Comparison of ENCODE assay signal across 8 mouse cellular contexts in the genomic region with DNA sequence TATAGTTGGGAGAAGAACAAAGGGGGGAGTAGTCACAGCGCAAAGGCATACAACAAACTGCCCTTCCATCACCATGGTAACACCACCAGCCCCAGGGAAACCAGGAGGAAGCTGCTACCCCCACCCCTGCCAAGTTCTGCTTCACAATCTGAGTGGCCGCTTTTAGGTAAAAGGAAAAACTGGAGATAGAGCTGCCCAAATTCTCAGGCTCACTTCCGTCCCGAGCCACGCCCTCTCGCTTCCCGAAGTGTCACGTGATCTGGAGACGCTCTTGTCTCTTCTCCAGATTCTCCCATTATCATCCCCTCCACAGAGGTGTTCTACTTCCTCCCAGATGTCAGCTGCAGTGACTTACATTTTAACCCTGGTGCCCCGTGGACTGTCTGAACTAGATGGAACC.
DNase-seq lines count a peak whose midpoint lies in the region; ATAC-seq lines count a peak whose summit lies in the region.
"Had no signal": no experiment of that assay in that cellular context is flagged by ENCODE, and none has a peak within 500 bp of the region (broad histone marks: within the 10 kb centered on the region; RNA-seq: fewer than 3 reads in every experiment).

No protein-coding gene starts in this region.

- H3K36me3 ChIP-seq in liver, embryonic 11.5 days (ENCODE audit: control insufficient read depth, insufficient read depth, low read length): no peaks in the 10 kb centered on the region
- H3K36me3 ChIP-seq in forebrain, embryonic 12.5 days (replicated peaks): no peaks in the 10 kb centered on the region

- ATAC-seq in liver, embryonic 11.5 days (replicated peaks; ENCODE audit: low FRiP score): no peak
- ATAC-seq in forebrain, embryonic 12.5 days (ENCODE audit: low FRiP score): no peak
- ATAC-seq in inflammation-experienced regulatory T-cells, adult 6 months: peak; percentile 10

- no peaks in the 10 kb centered on the region for H3K4me1 ChIP-seq in liver, embryonic 11.5 days (replicated peaks; ENCODE audit: control insufficient read depth, insufficient read depth, low read length)
- peaks cover 17% of the 10 kb centered on the region for H3K4me1 ChIP-seq in forebrain, embryonic 12.5 days

- 0 out of 2 replicates have a peak overlapping the region, but pooled peaks have one; percentile 5 for H3K4me2 ChIP-seq in liver, embryonic 11.5 days
- no peak overlapping the region for H3K4me2 ChIP-seq in forebrain, embryonic 12.5 days

- H3K9ac ChIP-seq in liver, embryonic 11.5 days (ENCODE audit: low read depth, low read length): no peak overlapping the region
- H3K9ac ChIP-seq in forebrain, embryonic 12.5 days: no peak overlapping the region

- no peak for DNase-seq in liver, embryonic 11.5 days (ENCODE audit: low spot score)
- DNase-seq in liver: no peak
- DNase-seq in right cerebral cortex, adult 2 months (ENCODE audit: low spot score in 2 of 2): peak; percentile 39 to 44
- DNase-seq in natural killer cell, adult 2 months (ENCODE audit: low spot score in 2 of 2): no peak
- no peak for DNase-seq in yolk sac, embryonic 10.5 days (ENCODE audit: low spot score)

- H3K27ac ChIP-seq in liver, embryonic 11.5 days (ENCODE audit: low read depth, low read length): no peak overlapping the region
- H3K27ac ChIP-seq in forebrain, embryonic 12.5 days: peak overlapping the region; percentile 77
- H3K27ac ChIP-seq: macrophage had no signal

- H3K4me3 ChIP-seq in liver, embryonic 11.5 days (ENCODE audit: low read depth, low read length): no peak overlapping the region
- H3K4me3 ChIP-seq in forebrain, embryonic 12.5 days (replicated peaks): no peak overlapping the region

- H3K27me3 ChIP-seq in liver, embryonic 11.5 days (replicated peaks; ENCODE audit: control insufficient read depth, insufficient read depth, low read length): no peaks in the 10 kb centered on the region
- no peaks in the 10 kb centered on the region for H3K27me3 ChIP-seq in forebrain, embryonic 12.5 days

- 49% methylated on average over 10 of the region's 10 CpGs for WGBS in liver, embryonic 11.5 days
- WGBS in forebrain, embryonic 12.5 days: 83% methylated on average over 10 of the region's 10 CpGs

- 0 out of 2 replicates have a peak, but pooled peaks cover 2% of the 10 kb centered on the region for H3K9me3 ChIP-seq in liver, embryonic 11.5 days (ENCODE audit: control insufficient read depth, low read length)
- peaks cover 12% of the 10 kb centered on the region; the same call in 1 of the 2 replicates for H3K9me3 ChIP-seq in forebrain, embryonic 12.5 days

Comparison
In these comparisons a context has a peak if more than half of its experiments do, and no peak if none do; other contexts are left out.
1. DNase-seq: peak in right cerebral cortex, adult 2 months (2 of 2); none in liver, embryonic 11.5 days (single experiment), liver (single experiment), natural killer cell, adult 2 months (0 of 2) and yolk sac, embryonic 10.5 days (single experiment).